Mouse (Mus musculus): ENCODE measurements around the gene Plac9b.
"Not testable (repeated sequence)": the region's sequence is repeated elsewhere in the genome, so short reads cannot be mapped to it uniquely, and the experiment has no call there.

The Plac9b gene

DNA sequence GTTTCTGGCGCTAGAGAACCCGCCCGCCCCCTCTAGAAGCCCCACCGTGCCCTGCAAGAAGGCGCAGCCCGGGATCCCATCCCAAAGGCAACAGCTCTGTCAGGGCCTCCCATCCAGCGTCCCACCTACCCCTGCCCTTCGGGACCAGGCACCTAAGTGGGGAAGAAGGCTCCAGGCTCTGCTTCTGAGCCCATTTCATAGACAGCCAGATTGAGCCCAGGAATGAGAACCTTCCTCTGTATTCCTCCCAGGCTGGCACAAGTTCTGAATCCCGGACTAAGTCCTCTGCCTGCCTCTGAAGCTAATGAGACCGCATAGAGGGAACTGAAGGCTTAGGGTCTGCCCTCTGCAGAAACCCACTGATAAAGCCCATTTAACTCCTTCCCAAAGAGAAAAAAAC is at the start of gene Plac9b:
Gene Plac9b (minus strand): TSS at position 101 of the 400 bp plus-strand sequence.
- DNase-seq (ENCODE audit: low spot score in 2 of 2), result not testable (repeated sequence)

DNA sequence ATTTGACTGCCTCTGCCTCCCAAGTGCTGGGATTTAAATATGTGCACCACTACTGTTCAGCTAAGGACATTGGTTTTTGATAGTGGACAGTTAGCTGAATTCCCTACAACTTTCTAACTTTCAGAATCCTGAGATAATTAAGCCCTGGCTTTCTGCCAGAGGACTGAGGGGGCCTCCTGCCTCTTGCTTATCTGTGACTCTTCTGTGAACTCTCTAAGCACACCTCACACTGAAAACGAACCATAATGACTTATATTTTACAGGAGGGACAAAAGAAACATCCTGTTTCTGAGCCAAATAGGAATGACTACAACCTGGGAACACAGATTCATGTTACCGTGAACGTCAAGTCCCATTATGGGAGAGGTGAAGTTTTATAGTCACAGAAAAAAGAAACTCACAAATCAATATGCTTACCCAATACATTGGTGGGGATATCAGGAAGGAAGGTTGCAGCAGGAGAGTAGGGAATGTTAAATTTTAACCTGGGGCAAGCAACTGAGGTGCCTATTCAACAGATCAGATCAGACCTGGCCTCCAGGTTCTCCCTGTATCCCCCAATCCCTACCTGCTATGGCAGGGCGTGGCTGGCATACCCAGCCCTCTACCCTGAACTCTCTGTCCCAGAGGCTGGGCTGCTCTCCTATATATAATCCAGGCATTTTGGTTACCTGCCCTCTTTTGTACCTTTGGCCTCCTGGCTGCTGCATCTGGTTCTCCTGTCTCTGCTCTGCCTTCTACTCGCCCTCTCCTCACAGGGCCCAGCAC is 34.1 kb upstream of the Plac9b start:
- not testable (repeated sequence) for DNase-seq (ENCODE audit: low spot score in 2 of 2)

DNA sequence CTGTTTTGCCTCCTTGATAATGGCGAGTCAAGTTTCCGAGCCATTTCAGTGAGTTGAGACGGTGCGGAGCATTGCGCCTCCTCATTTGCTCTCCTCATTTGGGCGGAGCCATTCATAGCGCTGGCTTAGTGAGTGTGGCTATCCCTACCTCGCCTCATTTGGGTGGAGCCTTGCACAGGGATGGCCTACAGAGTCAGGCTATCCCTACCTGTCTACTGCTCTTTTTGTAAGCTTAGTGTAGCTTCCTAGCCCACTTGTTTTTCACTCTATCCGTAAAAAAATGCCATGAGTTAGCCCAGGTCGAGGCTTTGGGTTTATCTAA is 24.6 kb upstream of the Plac9b start, which contains the start of gene Tmem254b:
Gene Tmem254b (minus strand): TSS at position 116 of the 322 bp plus-strand sequence.
- not testable (repeated sequence) for DNase-seq (ENCODE audit: low spot score in 2 of 2)

DNA sequence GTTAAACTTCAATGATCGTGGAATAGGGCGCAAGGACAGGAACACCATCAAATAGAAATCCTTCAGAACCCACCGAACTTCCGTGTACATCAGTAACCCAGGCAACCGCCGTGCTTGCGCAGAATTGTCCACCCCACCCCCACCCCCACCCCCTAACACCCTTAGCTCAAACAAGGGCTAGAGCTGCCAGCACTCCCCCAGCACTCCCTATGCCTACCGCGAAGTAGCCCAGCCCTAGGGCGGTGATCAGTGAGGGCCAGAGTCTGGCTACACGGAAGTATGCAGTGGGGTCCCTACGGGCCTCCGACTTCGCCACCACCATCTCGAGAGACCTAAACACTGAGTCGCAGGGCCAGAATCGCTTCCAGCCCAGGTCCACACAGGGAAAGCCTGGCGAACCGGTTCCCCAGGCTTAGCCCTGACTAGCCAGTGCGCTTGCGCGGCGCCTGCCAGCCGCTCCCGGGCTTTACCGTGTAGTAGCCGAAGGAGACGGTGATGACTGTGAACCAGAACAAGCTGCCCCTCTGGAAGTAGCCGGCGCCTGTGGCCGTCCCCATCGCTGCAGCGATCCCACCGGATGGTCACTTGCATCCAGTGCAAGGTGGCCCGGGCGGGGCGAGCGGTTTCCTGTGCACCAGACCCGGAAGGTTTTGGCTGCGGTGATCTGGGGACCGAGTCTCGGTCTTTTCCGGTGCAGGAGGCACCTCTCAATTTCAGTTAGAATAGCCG is 24.1 kb upstream of the Plac9b start:
- DNase-seq (ENCODE audit: low spot score in 2 of 2), result not testable (repeated sequence)

DNA sequence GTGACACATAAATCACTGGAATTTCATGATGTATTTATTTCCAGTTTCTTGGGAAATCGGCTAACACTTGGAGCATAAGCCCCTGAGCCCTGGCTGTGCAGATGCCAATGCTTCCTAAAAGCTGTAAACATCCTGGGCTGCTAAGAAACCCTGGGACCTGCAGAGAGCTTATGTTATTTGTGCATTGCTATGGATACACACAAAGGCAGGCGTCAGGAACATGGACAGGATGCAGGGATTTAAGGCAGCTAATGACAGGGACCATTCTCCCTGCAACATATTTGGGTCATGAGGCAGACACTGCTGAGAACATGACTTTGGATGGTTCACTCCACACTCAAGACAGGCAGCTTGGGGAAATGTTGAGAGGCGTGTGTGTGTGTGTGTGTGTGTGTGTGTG is 15.6 kb upstream of the Plac9b start:
- DNase-seq (ENCODE audit: low spot score in 2 of 2), result not testable (repeated sequence)

DNA sequence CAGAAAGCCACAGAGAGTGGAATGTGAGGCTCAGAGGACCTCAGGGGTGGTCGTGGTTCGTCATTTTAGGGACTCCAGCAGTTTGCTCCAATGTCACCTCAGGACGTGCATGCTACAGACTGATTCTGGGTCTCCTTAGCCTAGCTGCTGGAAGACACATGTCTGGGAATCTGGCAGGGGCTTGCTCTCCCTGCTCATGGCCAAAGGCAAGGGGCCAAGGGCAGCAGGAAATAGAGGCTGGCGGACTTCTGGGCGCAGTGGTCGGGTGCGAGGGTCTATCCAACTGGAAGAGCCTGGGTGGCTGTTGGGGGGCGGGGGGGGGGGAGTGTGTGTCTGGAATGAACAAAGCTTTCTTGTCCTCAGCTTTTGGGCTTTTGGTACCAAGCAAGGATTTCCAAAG is 6.1 kb upstream of the Plac9b start:
- not testable (repeated sequence) for DNase-seq (ENCODE audit: low spot score in 2 of 2)

DNA sequence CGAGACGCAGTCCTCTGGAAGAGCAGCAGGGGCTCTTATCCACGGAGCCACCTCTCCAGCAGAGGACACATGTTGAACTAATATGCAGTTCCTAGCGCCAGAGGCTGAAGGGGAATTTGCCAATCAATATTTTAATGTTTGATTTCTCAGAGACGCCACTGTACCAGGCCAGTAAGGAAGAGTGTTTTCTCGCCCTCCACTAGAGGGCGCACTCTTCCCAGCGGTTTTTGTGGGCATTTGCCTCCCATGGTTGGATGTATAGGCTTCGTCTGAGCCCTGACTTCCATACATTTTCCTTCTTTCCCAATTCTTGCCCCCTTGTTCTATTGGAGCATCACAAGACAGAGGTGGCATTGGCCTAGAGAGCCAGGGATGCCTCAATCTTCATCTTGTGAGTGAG is 4.4 kb upstream of the Plac9b start:
- DNase-seq (ENCODE audit: low spot score in 2 of 2), result not testable (repeated sequence)

DNA sequence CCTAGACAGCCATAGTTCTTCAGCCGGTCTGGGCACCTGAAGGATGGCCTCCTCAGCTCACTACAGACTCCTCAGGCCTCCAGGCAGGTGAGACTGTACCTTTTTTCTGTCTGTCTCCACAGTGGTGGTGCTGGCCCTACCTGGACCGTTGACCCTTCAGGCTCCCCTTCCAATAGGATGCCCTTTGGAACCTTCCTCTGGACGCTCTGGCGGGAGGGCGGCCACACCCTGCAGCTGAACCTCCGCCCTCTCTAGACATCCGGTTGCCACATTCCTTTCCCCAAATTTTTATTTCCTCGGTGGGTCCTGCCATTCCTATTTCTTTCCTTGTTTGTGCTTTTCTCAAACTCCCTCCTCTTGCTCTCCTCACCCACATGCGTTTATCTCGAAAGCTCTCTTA is 620 bp downstream of the Plac9b start:
- not testable (repeated sequence) for DNase-seq (ENCODE audit: low spot score in 2 of 2)

DNA sequence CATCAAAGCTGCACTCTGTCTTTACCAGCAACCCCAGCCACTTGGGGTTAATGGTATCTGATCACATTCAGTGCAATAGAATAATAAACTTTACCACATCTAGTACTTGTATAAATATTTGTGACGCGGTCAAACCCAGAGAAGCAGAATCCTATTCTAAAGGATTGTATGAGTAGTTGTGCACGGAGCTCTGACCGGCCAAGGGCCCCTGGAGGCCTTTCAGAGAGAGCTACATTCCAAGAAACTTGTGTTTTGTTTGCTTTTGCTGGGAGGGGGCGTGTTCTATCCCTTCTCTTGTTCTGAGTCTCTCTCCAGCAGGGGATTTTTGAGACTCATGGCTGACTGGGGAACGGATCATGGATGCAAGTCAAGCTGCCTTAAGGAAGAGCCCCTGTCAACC is 7.3 kb downstream of the Plac9b start:
- DNase-seq (ENCODE audit: low spot score in 2 of 2), result not testable (repeated sequence)

DNA sequence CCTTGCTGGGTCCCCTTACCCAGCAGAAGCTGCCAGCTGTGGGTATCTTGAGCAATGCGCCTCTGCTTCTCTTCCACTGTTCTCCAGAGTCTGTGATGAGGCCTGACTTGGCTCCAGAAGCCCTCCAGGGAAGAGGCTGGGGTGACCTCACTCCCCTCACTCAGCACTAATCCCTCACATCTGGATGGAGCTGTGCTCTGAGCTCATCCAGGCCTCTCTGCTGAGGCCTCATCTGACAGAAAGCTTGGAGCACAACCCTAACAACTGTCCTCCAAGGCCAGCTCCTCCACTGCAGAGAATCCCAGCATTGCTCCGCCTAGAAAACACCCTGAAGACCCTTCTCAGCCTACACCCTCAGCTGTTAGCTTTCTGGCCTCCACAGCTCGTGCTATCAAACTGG is 8.3 kb downstream of the Plac9b start:
- DNase-seq (ENCODE audit: low spot score in 2 of 2), result not testable (repeated sequence)

DNA sequence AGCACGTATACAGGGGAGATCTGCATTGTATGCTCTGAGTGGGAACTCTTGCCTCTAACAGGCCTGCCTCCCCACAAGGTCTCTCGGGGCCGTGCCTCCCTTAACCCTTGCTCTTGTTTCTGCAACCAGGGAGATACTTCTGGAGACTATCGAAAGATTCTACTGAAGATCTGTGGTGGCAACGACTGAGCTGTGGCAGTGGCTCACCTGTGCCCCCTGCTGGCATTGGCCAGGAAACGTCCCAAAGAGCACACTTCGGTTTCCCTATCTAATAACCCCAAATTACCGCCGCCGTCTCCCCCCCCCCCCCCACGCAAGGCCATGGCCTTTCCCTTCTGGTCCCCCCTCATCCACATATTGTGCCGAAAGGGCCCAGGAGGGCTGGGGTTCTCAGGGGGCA is 17.0 kb downstream of the Plac9b start:
- DNase-seq (ENCODE audit: low spot score in 2 of 2), result not testable (repeated sequence)

DNA sequence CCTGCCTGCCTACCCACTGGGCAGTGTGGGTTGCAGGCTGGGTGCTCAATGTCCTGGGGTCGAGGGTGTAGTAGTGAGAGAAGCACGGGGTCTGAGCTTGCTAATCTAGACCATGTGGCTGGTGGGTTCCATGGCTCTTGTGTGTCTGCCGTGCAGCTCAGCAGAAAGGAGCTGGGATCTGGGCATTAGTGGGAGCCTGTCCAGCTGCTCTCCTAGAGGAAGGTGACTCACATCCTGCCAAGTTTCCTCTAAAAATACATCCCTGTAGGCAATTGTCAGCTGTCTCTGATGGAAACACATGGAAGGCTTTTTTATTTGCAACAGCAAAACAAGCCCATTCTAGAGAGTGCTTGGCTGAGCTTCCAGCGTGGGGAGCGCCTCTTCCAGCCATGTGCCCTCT is 19.9 kb downstream of the Plac9b start:
- not testable (repeated sequence) for DNase-seq (ENCODE audit: low spot score in 2 of 2)

DNA sequence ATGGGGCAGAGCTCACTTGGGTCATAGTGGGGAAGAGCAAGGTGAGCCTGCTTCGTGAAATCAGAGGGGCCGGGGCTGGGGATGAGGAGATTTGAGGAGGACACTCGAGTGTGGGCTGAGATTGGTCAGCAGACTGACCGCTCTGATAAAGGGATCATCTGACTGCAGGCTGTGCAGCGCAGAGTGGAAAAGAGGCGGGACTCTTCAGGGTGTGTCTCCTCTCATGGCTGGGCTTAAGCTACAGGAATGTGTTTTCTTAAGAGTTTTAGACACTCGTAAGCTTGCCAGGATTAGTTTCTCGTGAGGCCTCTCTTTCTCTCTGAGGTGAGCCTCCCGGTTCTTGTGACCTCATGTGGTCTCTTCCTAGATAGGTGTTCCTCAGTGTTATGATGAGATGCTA is 21.1 kb downstream of the Plac9b start:
- not testable (repeated sequence) for DNase-seq (ENCODE audit: low spot score in 2 of 2)

DNA sequence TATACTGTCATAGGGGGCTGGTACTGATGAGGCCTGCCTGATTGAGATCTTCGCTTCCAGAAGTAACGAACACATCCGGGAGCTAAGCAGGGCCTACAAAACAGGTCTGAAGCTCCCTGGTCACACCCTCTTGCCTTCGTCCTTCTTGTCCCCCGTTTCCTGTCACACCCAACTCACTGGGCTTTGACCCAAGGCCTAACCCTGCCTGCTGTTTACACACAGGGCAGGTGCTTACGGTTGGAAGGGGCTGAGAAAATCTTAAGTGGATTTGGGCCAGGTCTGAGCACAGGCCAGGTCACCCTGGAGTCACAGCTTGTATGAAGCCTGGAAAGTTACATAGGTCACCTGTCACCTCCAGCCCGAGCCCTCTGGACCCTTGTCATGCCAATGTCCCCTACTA is 26.2 kb downstream of the Plac9b start:
- DNase-seq (ENCODE audit: low spot score in 2 of 2), result not testable (repeated sequence)

DNA sequence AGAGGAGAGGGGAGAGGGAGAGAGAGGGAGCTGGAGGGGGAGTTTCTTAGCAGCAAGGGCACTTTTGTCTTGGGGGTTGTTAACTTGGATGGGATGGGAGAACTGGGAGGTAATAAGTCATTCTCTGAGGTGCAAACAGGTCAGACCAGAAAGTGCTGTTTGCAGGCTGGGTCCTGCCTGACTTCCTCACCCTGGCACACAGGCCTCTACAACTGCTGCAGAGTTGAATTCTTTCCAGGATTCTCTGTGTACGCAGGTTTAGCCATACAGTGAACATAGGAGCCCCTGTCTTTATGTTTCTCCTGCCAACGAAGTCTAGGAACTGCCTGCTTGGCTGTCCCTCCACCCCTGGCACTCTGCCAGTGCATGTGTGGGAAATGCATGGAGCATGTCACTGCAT is 35.2 kb downstream of the Plac9b start:
- DNase-seq (ENCODE audit: low spot score in 2 of 2), result not testable (repeated sequence)

DNA sequence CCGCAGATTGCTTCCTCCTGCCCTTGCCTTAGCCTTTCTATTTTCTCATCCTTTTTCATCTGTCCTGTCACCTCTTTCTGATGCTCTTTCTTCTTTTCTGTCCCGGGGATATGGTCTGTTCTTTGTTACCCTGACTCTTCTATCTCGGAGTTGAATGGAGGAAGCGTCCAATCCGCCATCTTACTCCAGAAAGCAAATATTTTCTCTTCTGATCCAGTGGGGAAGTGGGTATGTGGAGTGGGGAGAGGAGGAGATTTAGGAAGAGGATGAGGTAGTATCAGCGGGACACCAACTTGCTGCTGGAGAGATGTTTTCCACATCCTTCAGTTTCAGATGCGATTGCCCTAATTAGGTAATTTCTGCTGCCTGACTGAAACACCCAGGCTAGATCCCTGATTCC is 63.2 kb downstream of the Plac9b start:
- not testable (repeated sequence) for DNase-seq (ENCODE audit: low spot score in 2 of 2)

DNA sequence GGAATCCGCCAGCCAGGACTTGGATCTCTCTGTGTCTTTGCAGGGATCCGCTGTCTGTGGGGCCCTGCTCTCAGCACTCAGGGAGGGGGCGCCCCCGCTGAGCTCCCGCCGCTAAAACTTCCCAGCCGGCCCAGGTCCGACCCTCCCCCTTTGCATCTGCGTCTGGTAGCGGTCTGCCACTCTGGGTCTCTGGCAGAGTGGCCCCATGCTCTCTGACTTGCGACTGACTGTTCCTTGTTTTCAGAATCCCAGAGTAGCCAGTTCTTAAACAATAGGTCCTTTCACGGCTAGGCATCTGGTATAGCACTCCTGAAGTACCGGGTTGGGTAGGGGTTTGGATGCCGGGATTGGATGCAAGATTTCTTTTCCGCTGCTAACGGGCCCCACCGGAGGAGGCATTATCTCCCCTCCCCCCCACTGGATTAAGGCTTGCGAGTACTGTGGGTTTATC is 63.7 kb downstream of the Plac9b start:
- DNase-seq (ENCODE audit: low spot score in 2 of 2), result not testable (repeated sequence)

DNA sequence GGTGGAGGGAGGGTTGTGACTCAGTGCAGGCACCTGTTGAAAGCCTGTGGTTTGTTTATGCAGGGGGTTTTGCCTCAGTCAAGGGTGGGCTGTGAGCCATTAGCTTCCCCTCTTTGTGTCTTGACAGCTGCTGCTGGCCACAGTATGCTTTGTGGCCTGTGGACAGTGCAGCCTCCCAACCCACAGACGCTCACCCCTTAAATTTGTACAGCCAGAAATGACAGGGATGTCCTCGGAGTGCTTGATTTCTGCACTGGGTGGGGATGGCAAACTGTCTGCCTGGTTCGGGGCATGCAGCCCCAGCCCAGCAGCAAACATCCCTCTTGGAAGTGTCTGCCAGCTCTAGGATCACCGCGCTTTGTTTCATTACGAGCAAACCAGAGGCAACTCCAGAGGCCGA is 64.1 kb downstream of the Plac9b start, which contains the start of gene Duxbl2:
Gene Duxbl2 (plus strand): TSS at position 200 of the 400 bp plus-strand sequence.
- not testable (repeated sequence) for DNase-seq (ENCODE audit: low spot score in 2 of 2)

Measured in urinary bladder, adult 18-20 months (tissue).